Mouse (Mus musculus) effector memory CD4-positive, alpha-beta T cell, adult 5 months (primary cell): ENCODE measurements around the gene Gm13278. TPM values are rescaled to one million over a fixed set of nuclear protein-coding genes. Genes with fewer than 3 reads are reported as not detected.

Source experiments
- polyA plus RNA-seq: library from polyadenylated mRNA; unstranded; fragments of 100-300 nt; shearing (Covaris generic); gene quantifications from one replicate; pipeline ENCODE4 v1.2.1, GENCODE M21; 2017

Gene Gm13278
- polyA plus RNA-seq, result not detected

GRCm38 (mm10) chr4:88791250-88791649 lies at the start of gene Gm13278:
TSS of gene Gm13278 (plus strand) at chr4:88791550.

GRCm38 (mm10) chr4:88754818-88755340 lies 36.5 kb upstream of the Gm13278 start, which contains the start of gene Gm13271:
TSS of gene Gm13271 (plus strand) at chr4:88754868.

GRCm38 (mm10) chr4:88759610-88760268 lies 31.6 kb upstream of the Gm13278 start, which contains the start of gene Gm13283:
TSS of gene Gm13283 (plus strand) at chr4:88760119.

GRCm38 (mm10) chr4:88773534-88773933 lies 17.8 kb upstream of the Gm13278 start, which contains the start of gene Gm13290:
TSS of gene Gm13290 (plus strand) at chr4:88773834.

GRCm38 (mm10) chr4:88776622-88777021 lies 14.7 kb upstream of the Gm13278 start, which contains the start of gene Gm13289:
TSS of gene Gm13289 (plus strand) at chr4:88776922.

GRCm38 (mm10) chr4:88779550-88779949 lies 11.8 kb upstream of the Gm13278 start, which contains the start of gene Gm13272:
TSS of gene Gm13272 (plus strand) at chr4:88779850.

GRCm38 (mm10) chr4:88781831-88782230 lies 9.5 kb upstream of the Gm13278 start, which contains the start of gene Ifnz:
TSS of gene Ifnz (plus strand) at chr4:88782131.

GRCm38 (mm10) chr4:88785409-88785808 lies 5.9 kb upstream of the Gm13278 start, which contains the start of gene Gm13276:
TSS of gene Gm13276 (plus strand) at chr4:88785709.

GRCm38 (mm10) chr4:88788402-88788801 lies 2.9 kb upstream of the Gm13278 start, which contains the start of gene Gm13277:
TSS of gene Gm13277 (plus strand) at chr4:88788632.

GRCm38 (mm10) chr4:88793936-88794675 lies 2.8 kb downstream of the Gm13278 start, which contains the start of gene Gm13275:
TSS of gene Gm13275 (plus strand) at chr4:88794487.

GRCm38 (mm10) chr4:88797097-88797496 lies 5.7 kb downstream of the Gm13278 start, which contains the start of gene Gm13279:
TSS of gene Gm13279 (plus strand) at chr4:88797397.

GRCm38 (mm10) chr4:88799365-88799764 lies 8.0 kb downstream of the Gm13278 start, which contains the start of gene Gm13285:
TSS of gene Gm13285 (plus strand) at chr4:88799665.

GRCm38 (mm10) chr4:88802954-88803353 lies 11.6 kb downstream of the Gm13278 start, which contains the start of gene Gm13287:
TSS of gene Gm13287 (plus strand) at chr4:88803254.

GRCm38 (mm10) chr4:88805231-88805630 lies 13.9 kb downstream of the Gm13278 start, which contains the start of gene Gm13288:
TSS of gene Gm13288 (plus strand) at chr4:88805531.

GRCm38 (mm10) chr4:88815928-88816327 lies 24.6 kb downstream of the Gm13278 start, which contains the start of gene Ifna7:
TSS of gene Ifna7 (plus strand) at chr4:88816228.

GRCm38 (mm10) chr4:88819659-88820058 lies 28.3 kb downstream of the Gm13278 start, which contains the start of gene Ifna11:
TSS of gene Ifna11 (plus strand) at chr4:88819959.

GRCm38 (mm10) chr4:88827116-88827515 lies 35.8 kb downstream of the Gm13278 start, which contains the start of gene Ifna6:
TSS of gene Ifna6 (plus strand) at chr4:88827416.

GRCm38 (mm10) chr4:88835225-88835624 lies 43.9 kb downstream of the Gm13278 start, which contains the start of gene Ifna5:
TSS of gene Ifna5 (plus strand) at chr4:88835525.

GRCm38 (mm10) chr4:88841438-88841911 lies 50.1 kb downstream of the Gm13278 start, which contains the start of gene Ifna4:
TSS of gene Ifna4 (plus strand) at chr4:88841861.

